Mouse (Mus musculus) midbrain, postnatal 0 days (tissue): ENCODE data around the gene Snca. TPM values are rescaled to one million over a fixed set of nuclear protein-coding genes. Genes with fewer than 3 reads are reported as not detected.
A peak's percentile ranks its signal among the peaks of the same experiment; 100 is the strongest.

ENCODE experiments used
- ATAC-seq: fragments of 200-750 bp; cut with Nextera tagmentation; 2 replicates; pipeline ENCODE4 v1.8.0; 2017; ENCODE audit warnings: moderate number of reproducible peaks, mild to moderate bottlenecking, moderate TSS enrichment, moderate library complexity; ENCODE audit not compliant: low FRiP score
- DNase-seq: peaks from one replicate; pipeline ENCODE4 v3.0.0-alpha.2; 2015; ENCODE audit warnings: low spot score
- H3K27ac ChIP-seq: fragments of 300-500 bp; sonication (generic); 2 replicates; pipeline ENCODE4 v1.5.1; 2014; ENCODE audit warnings: low read depth, mild to moderate bottlenecking, low read length, mixed read lengths
- H3K27me3 ChIP-seq: fragments of 300-500 bp; sonication (generic); 2 replicates; pipeline ENCODE4 v1.6.1; 2014; ENCODE audit warnings: low read length, control low read depth, mixed read lengths; ENCODE audit not compliant: insufficient read depth
- H3K36me3 ChIP-seq: fragments of 300-500 bp; sonication (generic); 2 replicates; pipeline ENCODE4 v1.6.1; 2014; ENCODE audit warnings: low read length, control low read depth, mixed read lengths; ENCODE audit not compliant: insufficient read depth
- H3K4me1 ChIP-seq: fragments of 300-500 bp; sonication (generic); 2 replicates; pipeline ENCODE4 v1.6.1; 2014; ENCODE audit warnings: mild to moderate bottlenecking, control low read depth, antibody characterized with exemption, low read length, mixed read lengths; ENCODE audit not compliant: insufficient read depth
- H3K4me2 ChIP-seq: fragments of 300-500 bp; sonication (generic); 2 replicates; pipeline ENCODE4 v1.6.1; 2014; ENCODE audit warnings: low read depth, mild to moderate bottlenecking, low read length, mixed read lengths; ENCODE audit not compliant: poor library complexity, severe bottlenecking
- H3K4me3 ChIP-seq: fragments of 300-500 bp; sonication (generic); 2 replicates; pipeline ENCODE4 v1.5.1; 2014; ENCODE audit warnings: low read depth, mild to moderate bottlenecking, low read length, moderate library complexity
- H3K9ac ChIP-seq: fragments of 300-500 bp; sonication (generic); replicated peaks from 2 replicates; pipeline ENCODE4 v1.6.1; 2014; ENCODE audit warnings: mild to moderate bottlenecking, low read length, moderate library complexity, mixed read lengths; ENCODE audit not compliant: poor library complexity, severe bottlenecking
- H3K9me3 ChIP-seq: fragments of 300-500 bp; sonication (generic); 2 replicates; pipeline ENCODE4 v1.6.1; 2016; ENCODE audit warnings: low read length, control low read depth
- CTCF ChIP-seq: IDR thresholded peaks from 2 replicates; pipeline ENCODE4 v1.5.1; 2016; ENCODE audit warnings: antibody characterized with exemption, mild to moderate bottlenecking
- WGBS: fragments of 180-500 bp; shearing (Covaris S2); extraction: QIAGEN DNeasy Blood & Tissue Kit; methylation state at CpG from one replicate; pipeline ENCODE4 v1.1.7; 2014; 5-methylcytosine and 5-hydroxymethylcytosine counted together
- polyA plus RNA-seq: library from polyadenylated mRNA; unstranded; fragments of >200 nt; fragmentation: Nextera tagmentation; extraction: Ambion mirVana; gene quantifications from 2 replicates; pipeline ENCODE4 v1.2.1, GENCODE M21; 2015
- total RNA-seq: library from RNA; depleted of rRNA; stranded (reverse); fragments of >200 nt; gene quantifications from 2 replicates; pipeline ENCODE4 v1.2.3, GENCODE M21; 2014

Snca gene
- total and polyA plus RNA-seq, 2 experiments from 2014 or later: 155 to 337 TPM

GRCm38 (mm10) chr6:60741427-60742071 is 88.1 kb downstream of the Snca start:
- Histone ChIP-seq H3K9me3 (no peaks in the 10 kb centered on the region), H3K4me3 (no peak overlapping the region), H3K27ac (no peak overlapping the region), H3K4me2 (no peak overlapping the region), H3K36me3 (no peaks in the 10 kb centered on the region), H3K27me3 (no peaks in the 10 kb centered on the region), H3K9ac (no peak overlapping the region), H3K4me1 (no peaks in the 10 kb centered on the region)
- 16% methylated on average over 2 of the region's 2 CpGs for WGBS
- peak; percentile 66 for DNase-seq
- no peak for ATAC-seq
- no peak for TF ChIP-seq CTCF

- H3K9ac ChIP-seq: no peak overlapping the region
- ATAC-seq (no peak), DNase-seq (no peak)
- no peak overlapping the region for H3K27ac ChIP-seq
- H3K36me3 ChIP-seq: no peaks in the 10 kb centered on the region
- no peaks in the 10 kb centered on the region for H3K27me3 ChIP-seq
- no peak overlapping the region for H3K4me3 ChIP-seq
- no peaks in the 10 kb centered on the region for H3K4me1 ChIP-seq
- no peak overlapping the region for H3K4me2 ChIP-seq
- 37% methylated on average over 1 of the region's 1 CpGs for WGBS
- no peak for TF ChIP-seq CTCF
- no peaks in the 10 kb centered on the region for H3K9me3 ChIP-seq
These were observed 89.9 kb downstream of the Snca start for GRCm38 (mm10) chr6:60739776-60740175.

- no peak for DNase-seq
- no peak for TF ChIP-seq CTCF
- 24% methylated on average over 2 of the region's 2 CpGs for WGBS
These were observed 98.5 kb downstream of the Snca start for GRCm38 (mm10) chr6:60731164-60731563.

GRCm38 (mm10) chr6:60724110-60724829 is 105.4 kb downstream of the Snca start:
- Histone ChIP-seq H3K4me1 (no peaks in the 10 kb centered on the region), H3K27ac (no peak overlapping the region), H3K36me3 (no peaks in the 10 kb centered on the region), H3K4me2 (no peak overlapping the region), H3K4me3 (no peak overlapping the region), H3K27me3 (no peaks in the 10 kb centered on the region), H3K9ac (no peak overlapping the region), H3K9me3 (no peaks in the 10 kb centered on the region)
- no peak for ATAC-seq
- 73% methylated on average over 2 of the region's 2 CpGs for WGBS
- no peak for TF ChIP-seq CTCF
- DNase-seq: peak; percentile 73

More at GRCm38 (mm10) chr6:60731164-60731563, 98.5 kb downstream of the Snca start:
- Histone ChIP-seq H3K9me3 (no peaks in the 10 kb centered on the region), H3K9ac (no peak overlapping the region), H3K4me3 (no peak overlapping the region), H3K4me1 (no peaks in the 10 kb centered on the region), H3K27me3 (no peaks in the 10 kb centered on the region), H3K36me3 (no peaks in the 10 kb centered on the region), H3K4me2 (no peak overlapping the region), H3K27ac (no peak overlapping the region)
- ATAC-seq: no peak

- no peak for TF ChIP-seq CTCF
- no peak overlapping the region for H3K9ac ChIP-seq
- H3K27ac ChIP-seq: no peak overlapping the region
- 72% methylated on average over 3 of the region's 3 CpGs for WGBS
- no peak for ATAC-seq
- no peaks in the 10 kb centered on the region for H3K27me3 ChIP-seq
- no peaks in the 10 kb centered on the region for H3K9me3 ChIP-seq
- H3K36me3 ChIP-seq: no peaks in the 10 kb centered on the region
- no peak overlapping the region for H3K4me2 ChIP-seq
- DNase-seq: no peak
- H3K4me3 ChIP-seq: no peak overlapping the region
- H3K4me1 ChIP-seq: no peaks in the 10 kb centered on the region
These were observed 112.1 kb downstream of the Snca start for GRCm38 (mm10) chr6:60717566-60717965.

GRCm38 (mm10) chr6:60709997-60710471 is 119.6 kb downstream of the Snca start:
- Histone ChIP-seq H3K4me1 (0 out of 2 replicates have a peak, but pooled peaks cover 4% of the 10 kb centered on the region), H3K4me3 (no peak overlapping the region), H3K4me2 (no peak overlapping the region), H3K27me3 (no peaks in the 10 kb centered on the region), H3K9ac (no peak overlapping the region), H3K9me3 (no peaks in the 10 kb centered on the region), H3K27ac (0 out of 2 replicates have a peak overlapping the region, but pooled peaks have one; percentile 38), H3K36me3 (no peaks in the 10 kb centered on the region)
- no peak for TF ChIP-seq CTCF
- 4% methylated on average over 2 of the region's 2 CpGs for WGBS
- DNase-seq: peak; percentile 21
- peak; percentile 72; the same call in 1 of the 2 replicates for ATAC-seq
